Mouse (Mus musculus) embryonic facial prominence, embryonic 10.5 days (tissue): Measurements from ENCODE around the gene Necap2. TPM values are rescaled to one million over a fixed set of nuclear protein-coding genes. Genes with fewer than 3 reads are reported as not detected.

Experiments used
- DNase-seq: peaks from one replicate; pipeline ENCODE4 v3.0.0-alpha.2; 2017; ENCODE audit warnings: low spot score
- H3K27ac ChIP-seq: fragments of 300-500 bp; sonication (generic); replicated peaks from 2 replicates; pipeline ENCODE4 v1.5.1; 2016; ENCODE audit warnings: mild to moderate bottlenecking
- H3K27me3 ChIP-seq: fragments of 300-500 bp; sonication (generic); replicated peaks from 2 replicates; pipeline ENCODE4 v1.6.1; 2016; ENCODE audit warnings: low read depth, mild to moderate bottlenecking; ENCODE audit not compliant: poor library complexity, severe bottlenecking
- H3K36me3 ChIP-seq: fragments of 300-500 bp; sonication (generic); replicated peaks from 2 replicates; pipeline ENCODE4 v1.6.1; 2016; ENCODE audit warnings: mild to moderate bottlenecking, moderate library complexity
- H3K4me1 ChIP-seq: fragments of 300-500 bp; sonication (generic); 2 replicates; pipeline ENCODE4 v1.6.1; 2016
- H3K4me3 ChIP-seq: fragments of 300-500 bp; sonication (generic); 2 replicates; pipeline ENCODE4 v1.5.1; 2016; ENCODE audit warnings: mild to moderate bottlenecking, moderate library complexity
- H3K9me3 ChIP-seq: fragments of 300-500 bp; sonication (generic); 2 replicates; pipeline ENCODE4 v1.6.1; 2016; ENCODE audit warnings: mild to moderate bottlenecking
- WGBS: fragments of 180-500 bp; shearing (Covaris S2); methylation state at CpG from one replicate; pipeline ENCODE4 v1.1.7; 2016; 5-methylcytosine and 5-hydroxymethylcytosine counted together
- polyA plus RNA-seq: library from polyadenylated mRNA; unstranded; fragments of >200 nt; fragmentation: Nextera tagmentation; extraction: Ambion mirVana; gene quantifications from 2 replicates; pipeline ENCODE4 v1.2.1, GENCODE M21; 2016

The Necap2 gene
- polyA plus RNA-seq, 1 experiment from 2014 or later = 69.4 TPM

DNA sequence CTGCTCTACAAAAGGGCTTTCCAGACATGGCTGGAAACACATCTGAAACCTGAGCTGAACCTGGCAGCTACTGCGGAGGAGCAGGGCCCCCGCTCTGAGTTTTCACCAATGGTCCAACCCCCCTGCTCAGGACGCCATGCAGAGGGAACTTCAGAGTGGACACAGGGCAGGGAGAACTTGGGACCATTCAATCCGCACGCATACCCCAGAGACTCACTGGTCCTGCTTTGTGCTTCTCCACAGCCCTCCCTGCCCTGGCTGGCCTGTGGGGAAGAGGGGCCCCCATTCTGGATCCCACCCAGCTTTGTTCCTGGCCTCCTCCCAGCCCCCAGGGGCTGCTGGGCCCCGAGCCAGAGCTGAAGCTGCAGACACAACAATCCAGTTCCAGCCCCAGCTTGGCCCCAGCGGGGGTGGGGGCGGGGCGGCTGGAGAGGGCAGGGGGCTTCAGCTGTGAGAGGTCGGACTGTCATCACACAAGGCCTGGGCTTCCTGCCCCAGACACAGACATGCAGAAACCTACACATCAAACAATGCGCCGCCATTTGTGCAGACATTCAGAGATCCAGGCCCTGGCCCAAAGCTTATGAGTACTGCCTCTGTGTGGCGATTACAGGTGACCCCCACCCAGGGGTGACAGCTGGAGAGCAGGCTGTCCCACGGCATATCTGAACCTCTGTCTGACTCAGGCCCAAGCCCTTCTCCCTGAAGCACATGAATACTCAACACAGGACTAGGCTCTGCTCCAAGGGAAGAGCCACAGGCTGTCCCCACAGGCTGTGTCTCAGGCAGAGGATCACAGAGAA, 57.1 kb downstream of the Necap2 start:
- H3K4me1 ChIP-seq = peaks cover 58% of the 10 kb centered on the region
- H3K9me3 ChIP-seq = no peaks in the 10 kb centered on the region
- peak; percentile 83 for DNase-seq
- no peaks in the 10 kb centered on the region for H3K27me3 ChIP-seq
- 24% methylated on average over 14 of the region's 14 CpGs for WGBS
- H3K36me3 ChIP-seq = peaks cover 88% of the 10 kb centered on the region
- peak overlapping the region; percentile 38 for H3K4me3 ChIP-seq
- H3K27ac ChIP-seq = peak overlapping the region; percentile 88

DNA sequence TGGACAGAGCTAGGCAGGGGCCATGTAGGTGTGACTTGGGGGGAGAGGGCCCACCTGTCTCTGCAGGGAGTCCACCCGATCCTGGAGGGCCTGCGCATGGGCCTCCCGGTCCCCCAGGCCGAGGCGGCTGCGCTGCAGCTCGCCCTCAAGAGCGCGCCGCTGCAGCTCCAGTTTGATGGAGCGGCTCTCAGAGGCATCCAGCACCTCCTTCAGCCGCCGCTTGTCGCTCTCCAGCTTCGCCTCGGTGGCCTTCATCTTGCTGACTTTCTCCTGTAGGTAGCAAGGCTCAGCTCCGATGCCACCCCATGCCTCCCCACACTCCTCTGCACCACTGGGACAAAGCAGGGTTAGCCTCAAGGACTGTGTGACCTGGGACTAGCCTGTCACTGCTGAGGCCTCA, 57.9 kb downstream of the Necap2 start:
- peaks cover 62% of the 10 kb centered on the region for H3K4me1 ChIP-seq
- WGBS = 84% methylated on average over 17 of the region's 17 CpGs
- H3K4me3 ChIP-seq = peak overlapping the region; percentile 38; the same call in 1 of the 2 replicates
- H3K27ac ChIP-seq = peak overlapping the region; percentile 88
- H3K9me3 ChIP-seq = no peaks in the 10 kb centered on the region
- DNase-seq = no peak
- H3K27me3 ChIP-seq = no peaks in the 10 kb centered on the region
- H3K36me3 ChIP-seq = peaks cover 88% of the 10 kb centered on the region

DNA sequence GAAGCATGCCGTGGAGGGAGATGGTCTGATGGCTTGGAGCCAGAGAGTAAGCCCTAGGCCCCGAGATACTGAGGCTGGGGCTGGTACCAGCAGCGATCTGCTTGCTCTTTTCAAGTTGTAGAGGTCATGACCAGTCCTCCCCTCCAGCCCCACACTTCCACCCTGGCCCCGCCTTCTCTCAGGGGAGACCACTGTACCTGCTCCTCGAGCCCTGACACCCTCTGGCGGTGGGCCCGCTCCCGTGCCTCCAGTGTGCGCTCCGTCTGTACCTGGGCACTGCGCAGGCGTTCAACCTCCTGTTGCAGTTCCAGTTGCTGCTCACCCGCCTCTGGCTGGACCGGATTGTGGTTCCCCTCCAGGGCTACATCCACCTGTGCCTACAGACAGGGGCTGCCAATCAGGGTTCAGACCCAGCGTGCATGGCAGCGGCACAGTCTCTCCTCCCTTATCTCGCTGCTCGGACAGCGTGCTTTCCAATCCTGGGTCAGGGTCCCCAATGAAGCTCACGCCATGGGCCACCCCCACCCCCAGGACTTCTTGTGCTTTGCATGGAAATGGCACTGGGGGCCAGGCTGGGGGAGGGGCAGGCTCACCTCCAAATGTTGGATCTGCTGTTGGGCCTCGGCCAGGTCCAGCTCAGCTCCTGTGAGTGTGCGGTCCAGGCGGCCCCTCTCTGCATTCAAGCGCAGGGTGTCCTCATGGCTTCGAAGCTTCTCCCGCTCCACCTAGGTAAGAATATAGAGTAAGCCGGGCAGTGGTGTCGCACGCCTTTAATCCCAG, 60.3 kb downstream of the Necap2 start:
- H3K4me3 ChIP-seq = no peak overlapping the region
- H3K27me3 ChIP-seq = no peaks in the 10 kb centered on the region
- H3K9me3 ChIP-seq = no peaks in the 10 kb centered on the region
- H3K27ac ChIP-seq = 0 out of 2 replicates have a peak overlapping the region, but pooled peaks have one; percentile 19
- H3K36me3 ChIP-seq = peaks cover 88% of the 10 kb centered on the region
- WGBS = 83% methylated on average over 29 of the region's 29 CpGs
- no peak for DNase-seq
- peaks cover 64% of the 10 kb centered on the region for H3K4me1 ChIP-seq

Other genes with a start within 250 kb of the Necap2 start
- 0.10 and 0.22 TPM in 2 replicates for gene Padi1, start 232.6 kb downstream of the Necap2 start, polyA plus RNA-seq
- gene Padi2, start 172.0 kb downstream of the Necap2 start, polyA plus RNA-seq = 0.97 and 1.6 TPM in 2 replicates
- 432 and 438 TPM in 2 replicates for gene Sdhb, start 117.2 kb downstream of the Necap2 start, polyA plus RNA-seq
- 42.4 and 43.2 TPM in 2 replicates for gene Atp13a2, start 91.5 kb downstream of the Necap2 start, polyA plus RNA-seq
- gene Mfap2, start 67.9 kb downstream of the Necap2 start, polyA plus RNA-seq = 399 and 480 TPM in 2 replicates
- 11.0 and 11.3 TPM in 2 replicates for gene Crocc, start 17.8 kb downstream of the Necap2 start, polyA plus RNA-seq
- gene Spata21, start 10.0 kb upstream of the Necap2 start, polyA plus RNA-seq = 0.05 and 0.11 TPM in 2 replicates
- gene Szrd1, start 61.4 kb upstream of the Necap2 start, polyA plus RNA-seq = 37.4 and 39.0 TPM in 2 replicates
- gene Fbxo42, start 69.6 kb upstream of the Necap2 start, polyA plus RNA-seq = 29.3 and 30.6 TPM in 2 replicates
- gene Rsg1, start 135.6 kb upstream of the Necap2 start, polyA plus RNA-seq = 8.4 and 8.5 TPM in 2 replicates
- 6.1 and 8.7 TPM in 2 replicates for gene Arhgef19, start 161.1 kb upstream of the Necap2 start, polyA plus RNA-seq
- gene Epha2, start 222.9 kb upstream of the Necap2 start, polyA plus RNA-seq = 2.4 and 3.0 TPM in 2 replicates